Mouse (Mus musculus) midbrain, embryonic 13.5 days (tissue): ENCODE measurements at regions not wholly inside any gene's neighbourhood (a gene's known extent, or its start where the extent isn't known, plus 50 kb on each side); places are given as distances from the start of the nearest gene placed in this dataset.

ENCODE experiments used
- ATAC-seq: fragments of 200-750 bp; cut with Nextera tagmentation; 2 replicates; pipeline ENCODE4 v1.8.0; 2017; ENCODE audit warnings: mild to moderate bottlenecking, moderate TSS enrichment, moderate library complexity
- H3K27ac ChIP-seq: fragments of 300-500 bp; sonication (generic); 2 replicates; pipeline ENCODE4 v1.5.1; 2015; ENCODE audit warnings: inconsistent platforms, mild to moderate bottlenecking, moderate library complexity
- H3K27me3 ChIP-seq: fragments of 300-500 bp; sonication (generic); 2 replicates; pipeline ENCODE4 v1.6.1; 2015; ENCODE audit warnings: mild to moderate bottlenecking, inconsistent platforms
- H3K36me3 ChIP-seq: fragments of 300-500 bp; sonication (generic); 2 replicates; pipeline ENCODE4 v1.6.1; 2015; ENCODE audit warnings: mild to moderate bottlenecking, inconsistent platforms
- H3K4me1 ChIP-seq: fragments of 300-500 bp; sonication (generic); replicated peaks from 2 replicates; pipeline ENCODE4 v1.6.1; 2015; ENCODE audit warnings: inconsistent platforms
- H3K4me2 ChIP-seq: fragments of 300-500 bp; sonication (generic); replicated peaks from 2 replicates; pipeline ENCODE4 v1.6.1; 2015; ENCODE audit warnings: moderate library complexity, mild to moderate bottlenecking, inconsistent platforms
- H3K4me3 ChIP-seq: fragments of 300-500 bp; sonication (generic); replicated peaks from 2 replicates; pipeline ENCODE4 v1.5.1; 2015; ENCODE audit warnings: mild to moderate bottlenecking, inconsistent platforms
- H3K9ac ChIP-seq: fragments of 300-500 bp; sonication (generic); replicated peaks from 2 replicates; pipeline ENCODE4 v1.6.1; 2015; ENCODE audit warnings: mild to moderate bottlenecking, inconsistent platforms
- H3K9me3 ChIP-seq: fragments of 300-500 bp; sonication (generic); 2 replicates; pipeline ENCODE4 v1.6.1; 2016; ENCODE audit warnings: mild to moderate bottlenecking, inconsistent platforms
- WGBS: fragments of 180-500 bp; shearing (Covaris S2); methylation state at CpG from one replicate; pipeline ENCODE4 v1.1.7; 2015; 5-methylcytosine and 5-hydroxymethylcytosine counted together

DNA sequence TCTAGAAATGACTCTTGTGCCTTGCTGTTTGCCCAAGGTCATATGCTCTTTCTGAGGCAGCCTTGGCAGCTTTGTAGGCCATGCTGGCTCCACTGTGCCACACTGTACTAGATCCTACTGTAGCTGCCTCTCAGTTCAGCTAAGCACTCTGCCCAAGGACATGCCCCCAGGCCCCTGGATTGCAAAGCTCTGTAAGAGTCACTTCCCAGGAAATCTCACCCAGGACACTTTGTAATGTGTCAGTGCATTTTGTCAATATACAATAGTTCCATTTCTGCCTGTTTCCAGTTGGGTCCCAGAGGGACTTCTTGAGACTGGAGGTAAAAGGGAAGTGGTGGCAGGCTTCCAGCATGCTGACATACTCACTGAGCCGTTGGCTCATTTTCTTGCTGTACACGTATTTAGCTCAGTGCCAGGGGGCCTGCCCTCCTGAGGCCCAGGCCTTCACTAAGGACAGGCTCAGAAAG is 287.6 kb upstream of the Eif4g2 start:
- Histone ChIP-seq H3K4me1 (peaks cover 10% of the 10 kb centered on the region), H3K4me2 (no peak overlapping the region), H3K9me3 (no peaks in the 10 kb centered on the region), H3K4me3 (no peak overlapping the region), H3K27ac (no peak overlapping the region), H3K36me3 (no peaks in the 10 kb centered on the region), H3K9ac (no peak overlapping the region), H3K27me3 (no peaks in the 10 kb centered on the region)
- 36% methylated on average over 2 of the region's 2 CpGs for WGBS
- peak; percentile 48; the same call in 1 of the 2 replicates for ATAC-seq

DNA sequence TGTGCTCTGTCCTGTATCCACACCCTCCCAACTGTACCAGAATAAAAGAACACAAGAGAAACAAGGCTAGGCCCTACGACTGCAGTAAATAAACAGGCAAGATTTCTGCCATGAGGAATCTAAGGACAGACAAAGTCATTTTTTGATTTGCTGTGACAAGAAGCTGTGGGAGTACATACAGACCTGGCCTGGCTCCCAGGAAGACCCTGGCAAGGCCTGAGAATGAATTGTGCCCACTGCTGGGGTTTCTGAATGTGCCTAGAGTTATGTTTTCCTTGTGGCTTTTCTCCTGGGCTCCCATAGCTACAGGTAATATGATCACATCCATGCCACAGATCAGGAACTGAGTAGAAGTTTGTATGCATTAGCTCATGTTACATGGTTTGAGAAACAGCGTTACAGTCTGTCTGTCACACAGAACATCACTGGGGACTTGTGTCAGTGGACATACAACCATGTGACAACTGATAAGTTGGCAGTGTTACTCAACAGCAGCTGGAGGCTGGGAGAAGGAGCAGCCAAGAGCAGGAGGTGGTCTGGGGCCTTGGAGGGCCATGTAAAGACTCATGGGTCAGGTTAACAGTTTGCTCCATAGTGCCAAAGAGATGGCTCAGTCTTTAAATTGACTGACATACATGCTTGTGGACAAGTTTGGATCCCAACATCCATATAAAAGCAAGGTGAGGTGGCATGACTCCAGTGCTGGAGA is 285.6 kb upstream of the Eif4g2 start:
- no peak overlapping the region for H3K9ac ChIP-seq
- WGBS = 78% methylated on average over 2 of the region's 2 CpGs
- no peak overlapping the region for H3K4me3 ChIP-seq
- H3K4me1 ChIP-seq = peaks cover 10% of the 10 kb centered on the region
- no peaks in the 10 kb centered on the region for H3K36me3 ChIP-seq
- H3K4me2 ChIP-seq = no peak overlapping the region
- no peak for ATAC-seq
- no peak overlapping the region for H3K27ac ChIP-seq
- no peaks in the 10 kb centered on the region for H3K9me3 ChIP-seq
- no peaks in the 10 kb centered on the region for H3K27me3 ChIP-seq

DNA sequence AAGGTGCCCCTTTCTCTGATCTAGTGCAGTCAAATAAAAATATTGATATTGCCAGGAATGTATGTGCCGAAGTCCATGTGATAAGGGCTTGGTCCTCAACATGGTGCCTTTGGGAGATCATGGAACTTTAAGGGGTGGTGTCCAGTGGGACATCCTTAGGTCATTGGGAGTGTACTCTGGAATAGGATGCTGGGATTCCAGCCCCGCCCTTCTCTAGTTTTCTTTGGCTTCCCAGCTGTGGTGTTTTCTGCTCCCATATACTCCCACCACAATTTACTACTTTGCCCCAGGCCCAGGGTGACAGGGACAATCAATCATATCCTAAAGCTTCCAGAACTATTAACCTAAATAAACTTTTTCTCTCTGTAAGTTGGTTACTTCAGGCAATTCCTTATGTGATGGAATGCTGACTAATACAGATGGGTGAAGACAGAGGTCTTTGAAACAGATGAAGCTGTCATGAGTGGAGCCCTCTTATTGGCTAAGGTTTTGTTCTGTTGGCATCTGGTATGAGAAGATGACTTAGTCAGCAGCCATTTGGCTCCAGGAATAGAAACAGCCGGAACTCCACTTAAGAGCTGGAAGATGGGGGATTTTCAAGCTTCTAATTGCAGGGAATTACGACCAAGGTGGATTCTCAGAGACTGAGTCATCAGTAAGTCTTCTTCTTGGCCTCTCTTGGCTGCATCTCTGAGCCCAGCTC is 284.3 kb upstream of the Eif4g2 start:
- H3K27me3 ChIP-seq = no peaks in the 10 kb centered on the region
- no peak overlapping the region for H3K9ac ChIP-seq
- WGBS = 89% methylated on average over 4 of the region's 4 CpGs
- no peak overlapping the region for H3K4me3 ChIP-seq
- no peak overlapping the region for H3K4me2 ChIP-seq
- peaks cover 10% of the 10 kb centered on the region for H3K4me1 ChIP-seq
- H3K27ac ChIP-seq = no peak overlapping the region
- no peaks in the 10 kb centered on the region for H3K9me3 ChIP-seq
- no peak for ATAC-seq
- no peaks in the 10 kb centered on the region for H3K36me3 ChIP-seq

DNA sequence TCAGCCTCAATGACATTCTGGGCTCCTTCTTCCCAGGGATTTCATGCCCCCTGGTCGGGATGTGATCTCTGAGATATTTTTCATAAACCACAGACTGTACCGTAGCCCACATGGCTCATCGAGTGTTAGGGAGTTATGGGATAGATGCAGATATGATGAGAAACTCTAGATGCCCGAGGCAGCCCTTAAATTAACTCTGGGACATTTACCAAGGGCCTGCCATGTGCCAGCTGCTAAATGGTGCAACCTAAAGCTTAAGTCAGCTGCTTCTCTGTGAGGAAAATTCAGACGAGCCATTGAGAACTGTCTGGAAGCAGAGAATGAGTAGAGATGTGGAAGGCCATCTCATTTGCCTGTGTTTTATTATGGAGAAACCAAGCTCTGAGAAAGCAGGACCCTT is 282.6 kb upstream of the Eif4g2 start:
- H3K4me3 ChIP-seq = no peak overlapping the region
- H3K9ac ChIP-seq = no peak overlapping the region
- H3K4me1 ChIP-seq = peaks cover 5% of the 10 kb centered on the region
- H3K36me3 ChIP-seq = no peaks in the 10 kb centered on the region
- WGBS = 67% methylated on average over 5 of the region's 5 CpGs
- no peak overlapping the region for H3K27ac ChIP-seq
- no peak for ATAC-seq
- no peaks in the 10 kb centered on the region for H3K9me3 ChIP-seq
- H3K4me2 ChIP-seq = no peak overlapping the region
- H3K27me3 ChIP-seq = no peaks in the 10 kb centered on the region

DNA sequence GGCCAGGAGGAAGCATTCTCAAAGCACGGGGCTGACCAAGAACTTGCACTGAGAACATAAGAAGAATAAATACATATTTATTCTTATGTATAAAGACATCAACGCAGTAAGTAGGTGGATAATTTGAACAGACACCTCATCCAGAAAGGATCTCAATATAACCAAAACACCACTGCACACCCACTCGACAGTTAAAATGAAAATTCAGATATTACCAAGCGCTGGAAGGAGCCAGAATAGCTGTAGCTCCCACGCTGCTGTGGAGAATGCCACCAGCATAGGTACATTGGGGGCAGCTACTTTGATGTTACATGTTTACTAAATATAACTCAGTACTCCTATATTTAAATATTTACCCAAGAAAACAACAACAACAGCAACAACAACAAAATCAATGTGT is 280.4 kb upstream of the Eif4g2 start:
- no peak overlapping the region for H3K27ac ChIP-seq
- no peaks in the 10 kb centered on the region for H3K27me3 ChIP-seq
- H3K9me3 ChIP-seq = no peaks in the 10 kb centered on the region
- 87% methylated on average over 5 of the region's 5 CpGs for WGBS
- no peak overlapping the region for H3K9ac ChIP-seq
- H3K4me1 ChIP-seq = no peaks in the 10 kb centered on the region
- ATAC-seq = no peak
- H3K4me3 ChIP-seq = no peak overlapping the region
- no peaks in the 10 kb centered on the region for H3K36me3 ChIP-seq
- no peak overlapping the region for H3K4me2 ChIP-seq

DNA sequence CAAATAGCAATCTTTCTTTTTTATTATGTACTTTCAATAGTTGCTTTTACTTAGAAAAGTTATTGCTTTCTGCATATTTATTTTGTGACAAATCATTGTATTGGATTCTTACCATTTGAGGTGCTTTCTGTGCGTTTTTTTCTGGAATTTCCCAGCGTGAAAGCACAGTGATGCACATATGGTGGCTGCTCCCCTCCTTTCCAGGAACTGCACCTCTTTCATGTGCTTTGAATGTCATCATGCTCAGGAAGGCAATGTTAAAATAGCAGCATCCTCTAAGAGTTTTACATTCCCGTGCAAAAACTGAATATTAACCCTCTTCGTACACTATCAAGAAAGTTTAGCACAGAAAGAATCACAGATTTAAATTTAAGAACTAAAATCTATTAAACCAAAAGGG is 279.8 kb upstream of the Eif4g2 start:
- Histone ChIP-seq H3K36me3 (no peaks in the 10 kb centered on the region), H3K4me2 (no peak overlapping the region), H3K9me3 (no peaks in the 10 kb centered on the region), H3K27ac (no peak overlapping the region), H3K27me3 (no peaks in the 10 kb centered on the region), H3K4me1 (no peaks in the 10 kb centered on the region), H3K9ac (no peak overlapping the region), H3K4me3 (no peak overlapping the region)
- no peak for ATAC-seq
- 92% methylated on average over 4 of the region's 4 CpGs for WGBS

DNA sequence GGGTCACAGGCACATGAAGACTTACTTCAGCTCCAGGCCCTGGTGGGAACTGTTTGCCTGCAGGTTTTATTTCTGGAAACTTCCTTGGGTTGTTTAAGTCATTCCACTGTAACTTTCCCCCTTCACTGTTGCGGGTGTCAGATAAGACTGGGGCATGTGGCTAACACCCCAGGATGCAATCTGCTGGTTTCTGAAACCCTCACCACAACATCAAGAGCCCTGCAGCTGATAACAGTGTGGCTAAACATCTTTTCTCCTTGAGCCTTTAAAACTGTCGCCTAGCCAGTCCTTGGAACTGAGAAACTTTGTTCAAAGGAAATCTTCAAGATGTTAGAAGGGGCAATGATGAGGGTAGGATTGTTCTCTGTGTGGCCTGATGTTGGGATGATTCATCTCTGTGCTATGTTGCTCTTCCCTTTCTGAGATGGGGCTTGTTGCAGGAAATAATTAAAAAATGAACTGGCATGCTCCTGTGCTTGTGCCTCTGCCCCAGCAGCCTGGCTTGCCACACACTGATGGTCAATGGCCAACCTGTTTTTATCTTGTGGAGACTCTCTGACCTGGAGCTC is 272.3 kb upstream of the Eif4g2 start:
- WGBS = 85% methylated on average over 2 of the region's 2 CpGs
- H3K4me1 ChIP-seq = no peaks in the 10 kb centered on the region
- no peak for ATAC-seq

DNA sequence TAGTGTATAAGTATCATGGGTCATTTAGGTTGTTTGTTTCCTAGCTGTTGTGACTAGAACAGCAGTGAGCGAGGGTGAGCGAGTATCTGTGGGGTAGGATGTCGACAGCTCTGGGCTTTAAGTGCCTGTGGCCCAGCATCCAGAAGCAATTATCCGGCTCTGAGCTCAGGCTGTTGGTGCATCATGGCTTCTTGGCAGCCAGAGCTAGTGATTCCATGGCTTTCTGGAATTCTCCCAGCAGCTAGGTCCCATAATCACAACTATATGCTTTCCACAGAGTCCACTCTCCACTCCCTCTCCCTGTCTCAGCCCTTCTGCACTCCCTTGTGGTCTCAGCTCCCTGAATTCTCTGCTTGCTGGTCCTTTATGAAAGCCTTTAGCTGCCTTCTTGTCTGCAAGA is 271.2 kb upstream of the Eif4g2 start:
- no peak overlapping the region for H3K4me3 ChIP-seq
- H3K4me2 ChIP-seq = no peak overlapping the region
- H3K27me3 ChIP-seq = no peaks in the 10 kb centered on the region
- no peak for ATAC-seq
- H3K9ac ChIP-seq = no peak overlapping the region
- H3K4me1 ChIP-seq = no peaks in the 10 kb centered on the region
- no peak overlapping the region for H3K27ac ChIP-seq
- 92% methylated on average over 4 of the region's 4 CpGs for WGBS
- no peaks in the 10 kb centered on the region for H3K36me3 ChIP-seq
- no peaks in the 10 kb centered on the region for H3K9me3 ChIP-seq

More for the DNA sequence above, 272.3 kb upstream of the Eif4g2 start:
- Histone ChIP-seq H3K4me3 (no peak overlapping the region), H3K27ac (no peak overlapping the region), H3K9ac (no peak overlapping the region), H3K36me3 (no peaks in the 10 kb centered on the region), H3K4me2 (no peak overlapping the region), H3K9me3 (no peaks in the 10 kb centered on the region), H3K27me3 (no peaks in the 10 kb centered on the region)

DNA sequence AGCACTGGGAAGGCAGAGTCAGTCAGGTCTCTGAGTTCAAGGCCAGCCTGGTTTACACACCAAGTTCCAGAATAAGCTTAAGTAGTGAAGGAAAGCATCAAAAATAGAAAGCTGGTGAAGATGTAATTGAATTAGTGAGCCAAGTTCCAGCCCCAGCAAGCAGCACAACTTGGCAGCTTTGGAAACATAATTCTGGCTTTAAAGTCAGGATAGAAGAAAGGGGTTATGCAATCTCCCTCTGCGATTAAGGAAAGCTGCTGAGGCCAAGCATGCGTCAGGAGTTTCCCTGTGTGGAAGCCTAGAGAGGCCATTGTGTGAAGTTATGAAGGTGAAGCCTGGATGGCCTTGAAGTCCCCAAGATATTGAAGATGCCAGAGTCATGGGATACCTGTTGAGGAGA is 269.3 kb upstream of the Eif4g2 start:
- Histone ChIP-seq H3K27ac (no peak overlapping the region), H3K4me1 (no peaks in the 10 kb centered on the region), H3K4me3 (no peak overlapping the region), H3K27me3 (no peaks in the 10 kb centered on the region), H3K9ac (no peak overlapping the region), H3K4me2 (no peak overlapping the region), H3K36me3 (no peaks in the 10 kb centered on the region), H3K9me3 (no peaks in the 10 kb centered on the region)
- no peak for ATAC-seq
- 92% methylated on average over 2 of the region's 2 CpGs for WGBS

DNA sequence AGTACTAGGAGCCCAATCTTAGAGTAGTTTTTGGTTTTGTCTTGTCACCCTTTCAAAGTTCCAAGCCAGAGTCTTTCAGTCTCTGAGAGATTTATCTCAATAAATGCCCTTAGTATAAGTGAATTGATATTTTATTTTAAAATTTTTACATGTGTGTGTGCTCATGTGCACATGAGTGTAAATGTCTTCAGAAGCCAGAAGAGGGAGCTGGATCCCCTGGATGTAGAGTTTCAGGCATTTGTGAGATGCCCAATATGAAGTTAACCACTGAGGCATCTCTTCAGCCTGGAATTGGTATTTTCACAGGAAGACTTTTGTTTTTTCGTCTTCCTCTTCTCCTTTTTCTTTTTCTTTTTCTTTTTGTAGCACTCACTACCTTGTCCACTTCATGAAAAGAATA is 262.3 kb upstream of the Eif4g2 start:
- H3K4me2 ChIP-seq = no peak overlapping the region
- H3K27me3 ChIP-seq = no peaks in the 10 kb centered on the region
- H3K27ac ChIP-seq = no peak overlapping the region
- H3K36me3 ChIP-seq = no peaks in the 10 kb centered on the region
- H3K4me3 ChIP-seq = no peak overlapping the region
- WGBS = 81% methylated on average over 1 of the region's 1 CpGs
- ATAC-seq = no peak
- no peak overlapping the region for H3K9ac ChIP-seq
- no peaks in the 10 kb centered on the region for H3K4me1 ChIP-seq
- H3K9me3 ChIP-seq = no peaks in the 10 kb centered on the region

DNA sequence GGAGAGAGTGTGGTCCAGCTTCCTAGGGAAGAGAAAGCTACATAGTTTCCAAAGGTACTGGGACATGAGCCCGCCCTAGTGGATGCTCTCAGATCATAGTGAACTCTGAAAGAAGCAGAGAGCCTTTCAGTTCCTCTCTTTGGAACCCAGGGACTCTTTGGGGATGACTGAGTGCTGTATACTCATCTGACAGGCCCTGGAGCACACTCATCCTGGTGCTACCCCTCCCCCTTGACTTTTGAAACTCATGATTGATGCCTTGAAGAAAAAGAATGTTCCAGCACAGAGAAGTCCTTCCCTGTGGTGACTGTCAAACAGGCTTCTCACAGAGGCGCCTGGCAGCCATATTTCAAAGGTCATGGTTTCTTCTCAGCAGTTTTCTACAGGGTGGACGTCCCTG is 254.2 kb upstream of the Eif4g2 start:
- H3K9me3 ChIP-seq = no peaks in the 10 kb centered on the region
- no peak overlapping the region for H3K9ac ChIP-seq
- no peak overlapping the region for H3K27ac ChIP-seq
- H3K4me2 ChIP-seq = no peak overlapping the region
- no peaks in the 10 kb centered on the region for H3K27me3 ChIP-seq
- H3K4me1 ChIP-seq = no peaks in the 10 kb centered on the region
- WGBS = 68% methylated on average over 3 of the region's 3 CpGs
- ATAC-seq = no peak
- H3K4me3 ChIP-seq = no peak overlapping the region
- H3K36me3 ChIP-seq = no peaks in the 10 kb centered on the region

DNA sequence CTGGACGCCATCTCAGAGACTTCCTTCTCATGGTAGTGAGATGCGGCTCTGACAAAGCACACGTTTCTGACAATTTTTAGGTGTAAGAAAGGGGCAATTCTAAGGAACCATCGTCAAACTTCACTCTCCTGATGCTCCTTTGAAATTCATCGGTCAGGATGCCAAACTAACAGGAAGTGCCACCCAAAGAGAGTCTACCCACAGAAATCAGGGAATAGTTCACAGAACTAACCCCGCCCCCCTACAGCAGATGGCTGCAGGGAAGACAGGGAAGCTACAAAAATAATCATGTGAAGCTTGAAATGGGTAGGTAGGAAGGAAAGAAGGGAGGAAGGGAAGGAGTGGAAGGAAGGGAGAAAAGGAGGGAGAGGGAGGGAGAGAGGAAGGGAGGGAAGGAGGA is 240.1 kb upstream of the Eif4g2 start:
- Histone ChIP-seq H3K4me2 (no peak overlapping the region), H3K9ac (no peak overlapping the region), H3K4me3 (no peak overlapping the region), H3K36me3 (no peaks in the 10 kb centered on the region), H3K27me3 (no peaks in the 10 kb centered on the region), H3K27ac (no peak overlapping the region), H3K4me1 (peaks cover 12% of the 10 kb centered on the region; the same call in 1 of the 2 replicates), H3K9me3 (no peaks in the 10 kb centered on the region)
- WGBS = 90% methylated on average over 6 of the region's 6 CpGs
- ATAC-seq = no peak
